Mouse (Mus musculus): ENCODE results near the gene Atg2a.

Gene Atg2a

DNA sequence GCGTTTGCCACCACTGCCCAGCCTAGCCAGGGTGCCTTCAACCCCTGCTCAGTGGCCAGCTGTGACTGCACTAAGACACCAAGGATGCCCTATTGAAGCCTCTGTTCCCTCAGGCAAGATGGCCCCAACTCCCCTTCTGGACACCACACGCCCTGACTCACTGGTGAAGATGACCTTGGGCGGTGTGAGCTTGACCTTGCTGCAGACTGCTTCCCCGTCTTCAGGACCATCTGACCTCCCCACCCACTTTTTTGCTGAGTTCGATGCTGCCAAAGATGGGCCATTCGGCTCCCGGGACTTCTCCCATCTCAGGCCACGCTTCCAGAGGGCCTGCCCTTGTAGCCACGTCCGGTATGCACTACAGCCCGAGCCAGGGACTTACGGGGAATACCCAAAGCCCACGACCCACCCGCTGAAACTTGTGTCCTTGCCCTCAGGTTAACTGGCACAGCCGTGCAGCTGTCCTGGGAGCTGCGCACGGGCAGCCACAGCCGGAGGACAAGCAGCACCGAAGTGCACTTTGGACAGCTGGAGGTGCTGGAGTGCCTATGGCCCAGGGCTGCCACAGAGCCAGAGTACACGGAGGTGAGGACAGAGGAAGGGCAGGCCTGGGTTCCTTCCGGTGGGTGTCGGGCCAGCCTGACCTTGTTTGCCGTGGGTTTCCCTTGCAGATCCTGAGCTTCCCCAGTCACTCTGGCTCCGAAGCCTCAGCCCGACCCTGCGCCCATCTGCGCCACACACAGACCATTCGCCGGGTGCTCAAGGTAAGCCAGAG, 6.2 kb downstream of the Atg2a start:
- no peak for DNase-seq

DNA sequence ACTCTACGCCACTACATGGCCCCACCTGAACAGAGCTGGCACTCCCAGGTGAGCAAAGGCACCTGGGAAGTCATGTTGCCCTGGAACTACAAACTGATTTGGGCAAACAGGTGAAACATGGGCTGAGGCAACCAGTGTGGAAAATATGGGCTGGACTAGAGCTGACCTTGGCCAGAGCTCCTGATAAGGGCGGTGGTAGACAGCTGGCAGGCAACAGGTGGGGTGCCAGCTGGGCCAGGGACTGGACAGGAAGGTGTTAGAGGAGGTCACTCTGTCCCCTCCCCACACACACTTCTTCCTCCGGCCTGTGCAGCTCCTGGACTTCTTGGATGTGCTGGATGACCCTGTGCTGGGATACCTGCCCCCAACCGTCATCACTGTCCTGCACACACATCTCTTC, 11.6 kb downstream of the Atg2a start:
- no peak for DNase-seq

DNA sequence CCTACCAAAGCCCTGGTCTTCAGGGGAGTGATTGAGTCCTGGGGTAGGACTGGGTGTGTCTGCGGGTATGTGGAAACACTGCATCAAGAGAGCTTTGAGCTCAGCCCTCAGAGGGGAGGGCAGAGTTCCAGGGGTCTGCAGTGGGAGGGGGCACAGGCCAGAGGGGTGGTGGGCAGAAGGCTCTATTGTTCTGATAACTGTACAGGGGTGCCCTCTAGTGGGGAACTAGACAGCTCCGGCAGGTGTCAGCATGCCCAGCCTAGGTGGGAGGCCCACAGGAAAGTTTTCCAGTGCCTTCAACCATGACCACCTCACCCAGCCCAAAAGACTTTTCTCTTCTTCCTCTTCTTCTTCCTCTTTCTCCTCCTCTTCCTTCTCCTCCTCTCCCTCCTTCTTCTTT, 19.0 kb downstream of the Atg2a start:
- DNase-seq: no peak

DNA sequence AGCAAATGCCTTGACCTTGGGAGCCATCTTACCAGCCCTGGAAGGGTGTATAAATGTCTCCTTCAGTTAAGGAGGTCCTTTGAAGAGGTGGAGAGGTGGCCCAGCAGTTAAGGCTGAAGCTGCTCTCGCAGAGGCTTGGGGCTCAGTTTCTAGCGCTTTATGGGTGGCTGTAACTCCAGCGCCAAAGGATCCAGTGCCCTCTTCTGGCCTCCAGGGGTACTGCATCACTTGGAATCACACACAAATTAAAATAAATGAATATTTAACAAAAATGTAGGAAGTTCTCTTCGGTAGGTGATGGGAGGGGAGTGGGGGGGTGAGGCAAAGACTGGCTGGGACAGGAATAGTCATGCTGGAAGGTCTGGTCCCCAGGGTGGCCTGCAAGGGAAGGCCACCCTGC, 19.5 kb downstream of the Atg2a start:
- DNase-seq: no peak

- no peak for DNase-seq
These were observed 19.9 kb downstream of the Atg2a start for GRCm38 (mm10) chr19:6261379-6261778.

DNA sequence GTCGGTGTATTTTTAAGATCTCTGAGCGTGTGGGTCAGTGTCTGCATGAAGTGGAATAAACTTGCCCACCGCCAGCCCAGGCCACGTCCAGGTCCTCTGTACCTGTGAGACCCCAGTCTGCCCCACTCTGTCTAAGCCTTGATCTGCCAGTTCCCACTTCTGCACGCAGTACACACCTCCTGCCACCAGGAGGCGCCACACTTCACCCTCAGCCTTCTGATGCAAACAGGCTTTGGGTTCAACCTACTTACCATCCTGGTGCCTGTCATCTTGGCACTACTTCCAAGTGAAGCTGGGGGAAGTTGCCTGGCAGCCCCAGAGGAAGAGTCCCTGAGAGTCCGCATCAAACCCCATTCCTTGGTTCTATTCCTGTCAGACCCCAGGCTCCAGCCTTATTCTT, 20.8 kb downstream of the Atg2a start:
- DNase-seq: peak; percentile 67

- DNase-seq: no peak
These were observed 21.5 kb downstream of the Atg2a start for GRCm38 (mm10) chr19:6262839-6263433.

- no peak for DNase-seq
These were observed 22.7 kb downstream of the Atg2a start for GRCm38 (mm10) chr19:6264200-6264599.

DNA sequence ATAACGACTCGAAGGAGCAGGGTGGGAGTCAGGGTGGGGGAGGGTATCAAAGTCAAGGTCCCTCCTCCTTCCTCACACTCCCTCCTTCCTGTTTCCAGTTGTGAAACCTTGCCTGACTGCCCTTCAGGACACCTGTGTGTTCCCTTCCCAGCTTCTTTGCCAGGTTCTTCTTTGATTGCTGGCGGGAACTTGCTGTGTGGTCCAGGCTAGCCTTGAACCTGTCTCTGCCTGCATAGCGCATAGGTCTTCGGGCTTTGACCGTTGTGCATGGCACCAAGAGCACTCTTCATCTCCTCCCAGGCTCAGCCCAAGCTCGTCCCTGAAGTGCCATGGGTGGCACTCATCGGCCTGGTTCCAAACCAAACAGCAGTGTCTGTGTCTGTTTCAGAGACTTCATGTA, 23.5 kb downstream of the Atg2a start:
- no peak for DNase-seq

DNA sequence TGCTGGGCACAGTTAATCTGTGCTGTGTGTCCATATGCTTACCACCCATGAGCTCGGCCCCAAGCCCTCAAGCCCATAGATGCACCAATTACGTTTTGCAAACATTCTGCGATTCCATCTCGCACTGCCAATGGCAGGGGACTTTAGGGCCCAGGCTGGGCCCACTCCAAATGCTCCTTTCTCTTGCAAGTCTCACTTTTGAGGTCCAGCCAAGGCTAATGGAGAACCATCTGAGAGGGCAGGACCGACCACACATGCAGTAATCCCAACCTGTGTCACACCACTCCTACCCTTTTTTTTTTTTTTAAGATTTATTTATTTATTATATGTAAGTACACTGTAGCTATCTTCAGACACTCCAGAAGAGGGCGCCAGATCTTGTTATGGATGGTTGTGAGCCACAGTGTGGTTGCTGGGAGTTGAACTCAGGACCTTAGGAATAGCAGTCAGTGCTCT, 24.3 kb downstream of the Atg2a start:
- DNase-seq: no peak

- DNase-seq: no peak
These were observed 26.1 kb downstream of the Atg2a start for GRCm38 (mm10) chr19:6267306-6268169.

DNA sequence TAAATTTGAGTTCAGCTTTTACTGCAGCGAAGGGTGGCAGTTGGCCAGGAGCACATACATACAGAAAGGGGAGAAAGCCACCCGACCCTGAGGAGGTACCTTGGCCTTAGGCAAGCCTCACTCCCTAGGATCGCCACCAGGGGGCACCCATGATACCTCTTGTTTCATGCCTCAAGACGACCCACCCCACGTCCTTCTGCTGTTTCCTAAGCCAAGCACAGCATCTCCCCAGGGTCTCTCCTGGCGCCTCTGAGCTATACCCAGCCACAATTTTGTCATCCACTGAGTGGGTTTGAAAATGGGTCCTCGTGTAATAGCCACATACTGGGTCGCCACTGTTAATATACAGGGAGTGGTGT, 26.7 kb downstream of the Atg2a start:
- peak; percentile 87 for DNase-seq

DNA sequence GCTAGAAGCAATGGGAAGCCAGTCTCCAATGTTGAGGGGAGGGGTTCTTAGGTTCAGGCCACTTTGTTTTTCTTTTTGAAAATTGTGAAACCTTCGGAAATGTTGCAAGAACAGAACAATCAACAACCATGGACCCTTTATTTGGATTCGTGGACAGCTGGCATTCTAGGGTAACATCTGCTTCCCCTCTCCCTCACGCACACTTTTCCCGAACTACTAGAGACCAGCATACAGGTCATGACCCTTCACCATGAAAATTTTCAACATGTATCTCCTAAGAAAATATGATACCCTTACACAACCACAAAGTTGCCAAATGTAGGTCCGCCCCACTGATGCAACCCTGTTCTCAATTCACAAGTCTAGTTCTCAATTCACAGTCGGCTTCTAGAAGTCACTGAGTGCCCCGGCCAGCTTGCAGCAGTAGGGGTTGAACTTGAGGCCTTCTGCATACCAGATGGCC, 27.2 kb downstream of the Atg2a start:
- DNase-seq: no peak

- DNase-seq: no peak
These were observed 28.5 kb downstream of the Atg2a start for GRCm38 (mm10) chr19:6269798-6270475.

GRCm38 (mm10) chr19:6270661-6271060, 29.2 kb downstream of the Atg2a start:
- DNase-seq: no peak

- DNase-seq: no peak
These were observed 29.7 kb downstream of the Atg2a start for GRCm38 (mm10) chr19:6271206-6271605.

GRCm38 (mm10) chr19:6272053-6272452, 30.6 kb downstream of the Atg2a start:
- no peak for DNase-seq

- no peak for DNase-seq
These were observed 31.3 kb downstream of the Atg2a start for GRCm38 (mm10) chr19:6272738-6273137.

GRCm38 (mm10) chr19:6273592-6273991, 32.1 kb downstream of the Atg2a start:
- DNase-seq: no peak

GRCm38 (mm10) chr19:6273998-6274608, 32.6 kb downstream of the Atg2a start:
- no peak for DNase-seq

DNA sequence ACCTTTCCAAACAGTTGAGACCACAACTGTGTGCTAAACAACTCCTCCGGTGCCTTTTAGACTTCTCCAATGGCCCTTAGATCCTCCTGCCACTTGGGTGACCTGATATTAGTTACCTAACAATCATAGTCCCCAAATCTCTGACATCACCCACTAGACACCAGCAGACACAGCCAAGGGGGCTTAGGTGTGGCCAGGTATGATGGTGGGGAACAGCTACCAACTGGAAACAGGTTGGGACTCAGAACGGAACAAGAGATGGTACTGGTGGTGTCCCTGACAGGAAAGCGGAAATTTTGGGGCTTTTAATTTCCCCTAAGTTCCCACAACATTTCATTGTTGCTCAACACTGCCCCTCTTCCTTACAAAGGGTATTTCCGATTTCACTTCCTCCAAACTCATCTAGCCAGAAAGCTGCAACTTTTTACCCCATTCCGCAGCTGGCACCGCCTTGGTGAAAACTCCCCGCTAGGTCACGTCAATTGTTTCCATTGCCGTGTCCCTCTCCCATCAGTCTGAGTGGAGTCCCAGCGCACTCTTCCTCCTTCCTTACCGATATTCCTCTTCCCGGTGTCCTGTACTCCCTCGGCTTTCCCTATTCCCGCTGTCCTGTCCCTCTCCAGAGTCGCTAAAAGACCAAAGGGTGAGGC, 34.4 kb downstream of the Atg2a start:
- DNase-seq: no peak

Measured in right cerebral cortex, postnatal 14 days (tissue).